Mouse (Mus musculus): ENCODE data around the gene Nsf.
"Not testable (repeated sequence)": the region's sequence is repeated elsewhere in the genome, so short reads cannot be mapped to it uniquely, and the experiment has no call there.

Gene Nsf

DNA sequence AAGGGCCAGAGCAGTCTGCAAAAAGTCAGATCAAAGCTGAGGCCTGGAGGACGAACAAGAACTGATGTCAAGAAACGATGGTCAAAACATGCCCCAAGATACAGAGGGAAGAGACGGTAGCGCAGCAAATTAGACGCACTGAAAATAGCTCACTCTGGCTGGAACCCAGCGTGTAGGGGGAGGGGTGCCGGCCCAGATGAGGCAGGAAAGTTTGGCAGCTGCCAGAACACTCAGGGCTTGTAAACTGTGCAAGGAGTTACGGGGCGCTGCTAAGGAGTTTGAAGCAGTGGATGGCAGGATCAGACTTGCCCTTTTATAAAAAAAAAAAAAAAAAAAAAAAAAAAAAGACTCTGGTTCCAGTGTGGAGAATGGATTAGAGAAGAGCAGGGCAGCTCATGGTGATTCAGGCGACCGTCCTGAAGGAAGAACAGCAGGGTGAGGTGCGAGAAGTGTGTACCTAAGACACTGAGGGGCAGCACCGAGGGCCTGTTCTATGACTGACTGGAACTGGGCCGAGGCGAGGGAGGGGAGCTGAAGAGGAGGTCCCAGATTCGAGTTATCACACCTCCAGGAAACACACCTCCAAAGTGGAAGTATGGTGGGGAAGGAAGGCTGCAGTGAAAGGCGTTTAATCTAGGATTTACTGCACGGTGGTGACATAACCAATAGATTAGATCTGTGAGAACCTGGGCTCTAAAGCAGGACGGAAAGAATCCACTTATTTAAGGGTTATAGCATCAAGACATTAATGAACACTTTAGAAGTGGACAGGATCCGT is 52.9 kb downstream of the Nsf start:
- in situ Hi-C loops (cut with MboI, MseI), result loop anchor here in 1 of 2 experiments (25.0 kb wide), 1 partner anchor 139 kb away; the partner anchor contains the start of gene Wnt3

DNA sequence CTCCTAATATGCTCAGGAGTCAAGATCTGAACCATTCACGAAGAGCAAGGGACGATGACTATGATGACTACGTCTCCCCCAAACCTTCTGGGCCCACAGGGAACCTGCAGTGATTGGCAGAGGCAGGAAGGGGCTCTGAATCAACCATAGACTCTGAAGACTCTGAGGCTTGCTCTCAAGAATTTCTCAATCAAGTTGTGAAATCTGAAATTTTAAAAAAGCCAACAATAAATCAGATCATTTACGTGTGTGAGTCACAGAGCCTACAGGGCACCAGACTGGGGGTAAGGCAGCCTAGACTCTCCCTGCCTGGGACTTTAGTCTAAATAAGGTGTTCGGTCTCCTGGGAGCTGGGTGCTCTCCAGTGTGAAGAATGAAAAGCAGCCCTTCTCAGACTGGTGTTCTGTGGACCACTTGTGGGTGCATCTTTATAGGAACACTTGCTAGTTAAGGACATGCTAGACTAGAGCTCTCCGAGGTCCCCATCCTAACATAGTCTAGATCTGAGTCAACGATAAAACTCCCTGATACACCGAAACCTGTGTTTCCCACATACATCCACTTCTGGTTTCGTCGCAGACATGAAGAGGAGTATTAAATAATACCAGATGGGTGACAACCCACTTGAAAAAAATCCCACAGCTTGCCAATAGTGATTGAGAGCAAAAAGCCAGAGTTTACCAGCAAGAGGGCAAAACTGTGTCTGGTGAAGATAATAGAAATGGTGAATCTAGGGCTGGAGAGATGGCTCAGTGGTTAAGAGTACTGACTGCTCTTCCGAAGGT is 56.7 kb downstream of the Nsf start:
- in situ Hi-C loops (cut with MboI, MseI), result no loop called here

DNA sequence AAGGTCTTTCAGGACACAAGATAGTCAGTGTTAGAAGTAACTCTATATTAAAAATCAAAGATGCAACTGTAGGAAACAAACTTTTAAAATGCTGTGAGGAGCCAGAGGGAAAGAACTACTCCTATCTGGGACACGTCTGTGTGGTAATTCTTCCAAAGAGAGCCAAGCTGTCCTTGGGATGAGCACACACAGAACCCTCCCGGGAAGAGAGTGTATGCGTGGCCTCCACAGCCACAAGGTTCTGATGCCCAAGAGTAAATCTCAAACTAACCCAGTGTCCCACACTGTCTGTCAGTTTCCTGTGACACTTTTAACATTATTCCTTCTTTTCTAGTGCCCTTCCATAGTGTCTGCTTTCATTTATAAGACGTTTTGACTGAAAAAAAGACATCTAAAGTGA is 57.8 kb downstream of the Nsf start:
- in situ Hi-C loops (cut with MboI, MseI), result no loop called here

DNA sequence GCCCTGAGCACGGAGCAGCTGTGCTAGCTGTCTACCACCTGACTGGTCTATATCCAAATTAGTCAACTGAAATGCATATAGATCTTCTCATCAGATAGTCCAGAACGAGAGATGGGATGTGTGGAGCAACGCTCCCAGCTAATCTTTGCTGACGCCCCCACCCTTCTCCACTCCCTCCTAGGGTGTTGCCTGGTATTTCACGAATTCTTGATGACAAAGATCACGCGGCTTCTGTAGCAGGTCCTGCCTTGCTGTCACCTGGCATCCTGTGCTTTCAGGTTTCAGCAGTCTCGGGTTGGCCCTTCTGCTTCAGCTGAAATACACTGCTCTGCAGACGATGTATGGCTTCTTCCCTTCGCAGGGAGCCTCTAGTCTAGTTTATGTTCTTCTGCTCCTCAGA is 61.0 kb downstream of the Nsf start:
- in situ Hi-C loops (cut with MboI, MseI), result no loop called here

DNA sequence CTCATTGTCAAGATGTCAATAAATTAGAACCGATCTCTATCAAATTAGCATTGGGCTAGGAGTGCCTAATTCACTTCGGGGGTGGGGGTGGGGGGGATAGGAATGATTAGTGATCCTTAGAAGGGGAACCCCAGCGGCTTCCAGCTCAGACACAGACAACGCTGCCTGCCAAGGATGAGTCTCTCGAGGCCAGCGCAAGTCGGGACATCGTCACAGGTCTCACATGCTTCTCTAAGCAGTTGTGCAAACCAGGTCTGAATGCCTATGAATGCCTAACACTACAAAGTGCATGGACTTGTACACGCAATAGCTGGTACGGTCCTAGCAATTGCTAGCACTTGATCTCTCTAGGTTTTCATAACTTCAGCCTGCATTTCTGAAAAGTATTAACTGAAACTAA is 62.1 kb downstream of the Nsf start:
- in situ Hi-C loops (cut with MboI, MseI), result no loop called here

DNA sequence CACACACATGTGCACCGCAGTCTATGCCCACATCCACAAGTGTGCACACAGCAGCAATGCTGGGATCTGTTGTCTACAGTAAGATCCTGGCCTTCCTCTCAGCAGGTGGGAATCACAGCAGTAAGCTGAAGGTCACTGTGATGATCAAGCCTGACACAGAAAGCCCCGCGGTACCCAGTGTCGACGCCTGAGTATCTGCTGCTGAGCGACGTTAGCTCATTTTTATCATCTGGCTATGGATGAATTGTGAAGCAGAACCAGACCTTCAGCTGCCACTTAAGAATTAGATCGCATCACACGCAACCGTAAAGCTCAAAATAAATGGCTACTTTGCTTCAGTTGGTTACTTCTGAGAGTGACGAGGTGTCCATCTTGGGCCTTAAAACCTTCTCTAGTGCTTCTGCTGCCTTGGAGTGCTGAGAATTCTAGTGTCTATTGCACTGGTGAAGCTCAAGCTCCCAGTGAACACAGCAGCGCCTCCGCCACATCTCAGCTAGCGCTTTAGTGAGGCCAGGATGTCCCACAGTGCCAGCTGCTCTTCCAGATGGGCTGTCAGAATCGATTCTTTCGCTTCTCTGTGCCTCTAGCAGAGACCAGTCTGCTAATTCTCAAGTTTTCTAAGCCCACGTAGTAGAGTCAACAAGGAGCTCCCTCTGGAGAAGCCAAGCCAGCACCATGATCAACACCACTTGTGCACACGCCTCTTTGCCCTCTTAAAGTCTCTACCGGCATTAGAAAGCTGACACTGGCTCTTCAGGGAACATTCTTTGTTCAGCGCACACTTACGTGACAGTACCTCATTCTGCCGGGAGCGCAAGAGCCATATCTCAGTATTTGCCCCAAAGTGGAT is 63.3 kb downstream of the Nsf start:
- in situ Hi-C loops (cut with MboI, MseI), result no loop called here

DNA sequence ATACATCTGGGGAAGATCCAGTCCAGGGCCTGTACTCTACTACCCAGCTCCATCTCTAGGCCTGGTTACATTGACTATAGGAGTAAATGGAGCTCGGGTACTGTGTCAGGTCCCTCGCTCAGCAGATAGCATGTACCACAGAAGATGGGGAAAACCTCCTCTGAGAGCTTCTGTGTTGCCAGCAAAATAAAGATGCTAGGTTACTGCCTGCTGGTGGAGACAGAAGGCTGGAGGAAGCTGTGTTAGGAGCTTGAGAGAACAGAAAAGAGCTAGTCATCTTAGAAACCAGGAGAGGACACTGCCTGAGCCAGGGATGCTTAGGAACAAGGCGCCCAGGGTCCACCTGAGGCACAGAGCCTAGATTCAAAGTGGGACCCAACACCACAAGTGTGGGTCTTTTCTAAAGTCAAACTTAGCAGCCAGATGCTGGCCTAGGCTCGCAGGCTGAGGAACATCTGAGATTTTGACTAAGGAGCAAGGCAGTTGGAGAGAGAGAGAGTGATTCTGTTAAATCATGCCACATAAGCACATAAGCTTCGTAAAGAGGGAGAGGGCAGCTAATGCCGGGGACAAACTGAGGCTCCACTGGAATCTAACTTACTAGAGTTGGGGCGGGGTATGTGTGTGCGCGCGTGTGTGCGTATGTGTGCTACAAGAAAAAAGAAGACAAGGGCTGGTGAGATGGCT is 66.0 kb downstream of the Nsf start:
- in situ Hi-C loops (cut with MboI, MseI), result no loop called here

DNA sequence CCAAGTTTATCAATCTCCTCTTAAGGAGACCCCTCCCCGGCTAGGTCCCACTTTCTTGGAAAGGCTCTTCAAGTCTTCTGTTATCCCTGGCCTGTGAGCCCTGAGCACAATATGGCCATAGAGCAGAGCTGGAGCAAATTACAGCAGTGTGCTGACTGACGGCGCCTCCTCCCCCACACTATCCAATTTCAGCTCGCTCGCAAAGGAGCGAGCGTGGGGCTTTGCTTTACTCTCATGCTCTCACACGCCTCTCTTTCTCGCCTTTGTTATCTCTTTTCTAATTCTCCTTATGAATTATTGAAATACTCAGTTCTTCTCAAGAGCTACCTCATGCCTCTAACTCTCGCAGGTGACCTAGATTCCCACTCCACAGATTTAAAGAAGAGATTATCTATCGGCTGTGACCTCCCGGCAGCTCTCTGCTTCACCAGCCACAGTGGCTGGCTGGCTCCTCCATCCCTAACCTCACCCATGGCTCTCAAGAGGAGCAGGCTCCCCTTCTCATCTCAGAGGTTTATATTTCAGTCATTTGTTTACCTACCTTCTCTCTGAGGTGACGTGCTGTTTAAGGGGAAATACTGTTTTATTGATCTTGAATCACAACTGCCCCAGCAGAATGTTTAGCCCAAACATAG is 69.0 kb downstream of the Nsf start:
- in situ Hi-C loops (cut with MboI, MseI), result no loop called here

DNA sequence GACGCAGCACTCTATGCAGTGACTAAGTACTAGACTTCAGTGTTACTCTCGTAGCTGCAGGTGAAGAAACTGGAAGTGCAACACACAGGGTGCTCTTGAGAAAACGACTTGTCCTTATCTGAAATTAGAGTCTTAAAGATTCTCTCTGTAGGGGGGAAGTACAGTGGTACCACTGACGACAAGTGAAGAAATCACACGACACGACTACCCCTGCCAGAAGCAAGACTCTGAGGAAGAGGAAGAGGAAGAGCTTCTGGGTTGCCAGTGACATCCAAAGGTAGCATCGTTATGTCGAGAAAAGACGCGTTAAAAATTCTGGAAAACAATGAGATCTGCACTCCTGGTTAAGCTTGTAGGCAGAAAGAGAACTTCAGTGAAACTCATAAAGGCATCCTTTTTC is 70.1 kb downstream of the Nsf start:
- in situ Hi-C loops (cut with MboI, MseI), result no loop called here

DNA sequence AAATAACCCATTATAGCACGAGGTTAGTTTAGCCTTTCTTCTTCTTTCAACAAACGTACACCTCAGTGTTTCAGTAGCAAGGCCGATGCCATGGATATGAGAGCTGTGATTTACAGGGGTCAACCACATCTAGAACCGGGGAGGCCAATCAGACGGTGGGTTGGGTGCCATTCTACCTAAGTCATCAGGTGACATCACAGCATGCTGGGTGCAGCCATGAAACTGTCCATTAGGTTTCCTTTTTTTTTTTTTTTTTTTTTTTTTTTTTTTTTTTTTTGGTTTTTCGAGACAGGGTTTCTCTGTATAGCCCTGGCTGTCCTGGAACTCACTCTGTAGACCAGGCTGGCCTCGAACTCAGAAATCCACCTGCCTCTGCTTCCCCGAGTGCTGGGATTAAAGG is 74.4 kb downstream of the Nsf start:
- in situ Hi-C loops (cut with MboI, MseI), result not testable (repeated sequence)

DNA sequence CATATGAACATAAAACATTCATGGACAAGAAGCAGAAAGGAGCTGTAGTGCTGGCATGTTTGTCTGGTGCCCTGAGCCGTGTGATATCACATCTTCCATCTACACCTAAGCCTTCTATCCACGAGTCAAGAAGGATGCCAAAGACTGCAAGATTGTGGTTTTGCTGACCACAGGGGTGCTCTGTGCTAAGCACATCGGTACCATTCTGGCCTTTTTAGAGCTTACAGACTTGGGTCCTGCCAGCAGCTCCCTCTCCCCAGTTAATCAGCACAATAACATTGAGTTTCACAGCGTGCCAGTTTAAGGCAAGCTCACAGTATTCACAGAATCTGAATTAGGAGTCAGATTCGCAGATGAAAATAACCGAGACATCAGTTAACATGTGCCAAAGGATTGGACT is 75.4 kb downstream of the Nsf start:
- in situ Hi-C loops (cut with MboI, MseI), result no loop called here

DNA sequence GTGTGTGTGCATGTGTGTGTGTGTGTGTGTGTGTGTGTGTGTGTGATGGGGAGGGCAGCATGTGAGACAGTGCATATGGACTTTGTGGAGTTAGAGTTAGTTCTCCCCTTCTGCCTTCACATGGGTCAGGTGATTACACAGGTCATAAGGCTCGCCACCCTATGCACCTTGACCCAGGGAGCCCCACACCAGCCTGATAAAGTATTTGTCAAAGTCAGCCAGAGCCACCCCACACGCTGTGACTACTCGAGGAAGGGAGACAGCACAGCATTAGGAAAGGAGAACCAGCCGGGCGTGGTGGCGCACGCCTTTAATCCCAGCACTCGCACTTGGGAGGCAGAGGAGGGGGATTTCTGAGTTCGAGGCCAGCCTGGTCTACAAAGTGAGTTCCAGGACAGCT is 83.5 kb downstream of the Nsf start:
- in situ Hi-C loops (cut with MboI, MseI), result no loop called here

DNA sequence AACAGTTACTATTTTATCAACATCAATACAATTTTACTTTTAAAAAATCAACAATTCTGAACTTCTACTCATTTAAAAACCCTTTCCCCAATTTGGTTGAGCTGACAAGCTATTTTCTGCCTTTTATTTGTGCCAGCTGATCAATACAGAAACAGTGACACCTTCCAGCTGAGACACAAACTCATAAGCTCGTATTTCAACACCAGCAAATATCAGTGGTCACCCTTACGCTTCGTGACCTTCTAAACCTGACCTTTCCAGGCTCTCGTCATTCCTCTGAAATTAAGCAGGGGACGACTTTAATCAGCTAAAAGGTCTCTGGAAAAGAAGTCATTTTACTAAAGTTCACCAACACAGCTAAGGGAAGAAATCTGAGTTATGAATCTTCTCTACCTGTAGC is 86.2 kb downstream of the Nsf start:
- in situ Hi-C loops (cut with MboI, MseI), result no loop called here

DNA sequence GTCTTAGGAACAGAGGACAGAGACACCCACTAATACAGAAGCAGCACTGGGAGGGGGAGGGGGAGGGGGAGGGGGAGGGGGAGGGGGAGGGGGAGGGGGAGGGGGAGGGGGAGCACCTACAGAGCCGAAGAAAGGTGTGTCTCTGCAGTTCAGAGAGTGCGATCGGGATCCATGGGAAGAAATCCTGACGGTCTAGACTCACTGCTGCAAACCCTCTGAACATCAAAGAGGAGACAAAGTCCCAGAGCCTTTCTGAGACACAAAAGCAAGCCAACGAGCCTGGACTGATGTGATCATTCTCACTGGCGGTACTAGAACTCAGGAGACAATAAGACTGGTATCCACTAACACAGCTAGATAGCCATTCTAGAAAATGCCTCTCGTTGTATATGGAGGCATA is 88.5 kb downstream of the Nsf start:
- in situ Hi-C loops (cut with MboI, MseI), result no loop called here

DNA sequence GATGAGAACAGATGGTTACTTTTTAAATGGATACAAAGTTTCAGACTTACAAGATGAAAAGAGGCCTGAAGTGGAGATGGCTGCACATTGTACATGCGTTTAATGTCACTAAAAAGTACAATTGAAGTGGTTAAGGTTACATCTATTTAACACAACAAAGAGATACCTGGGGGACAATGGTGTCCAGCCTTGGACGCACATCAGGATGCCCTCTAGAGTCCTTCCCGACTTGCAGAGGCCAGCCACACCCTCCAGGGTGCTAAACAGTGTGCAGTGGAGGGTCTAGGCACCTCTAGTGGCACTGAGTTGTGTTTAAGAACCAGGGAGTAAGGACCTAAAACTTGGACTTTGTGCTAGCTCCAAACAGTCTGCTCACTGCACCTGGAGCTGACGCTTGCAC is 89.4 kb downstream of the Nsf start:
- in situ Hi-C loops (cut with MboI, MseI), result no loop called here

DNA sequence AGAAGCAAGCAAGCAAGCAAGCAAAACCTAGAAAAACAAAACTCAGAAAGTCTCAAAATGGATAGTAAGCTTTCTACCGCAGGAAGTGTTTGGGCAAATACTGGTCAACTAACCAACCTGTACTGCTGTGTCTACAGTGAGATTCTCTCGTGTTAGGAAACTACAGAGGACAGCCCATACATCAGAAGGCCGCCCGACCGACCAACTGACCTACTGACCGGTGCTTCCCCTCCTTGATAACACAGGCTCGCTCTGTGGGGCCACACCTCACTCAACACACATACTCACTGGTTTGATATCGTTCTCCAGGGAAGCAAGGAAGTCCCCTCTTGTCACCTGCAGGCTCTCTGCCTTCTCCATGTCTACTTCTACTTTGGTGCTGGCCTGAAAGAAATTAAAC is 90.9 kb downstream of the Nsf start:
- in situ Hi-C loops (cut with MboI, MseI), result no loop called here

DNA sequence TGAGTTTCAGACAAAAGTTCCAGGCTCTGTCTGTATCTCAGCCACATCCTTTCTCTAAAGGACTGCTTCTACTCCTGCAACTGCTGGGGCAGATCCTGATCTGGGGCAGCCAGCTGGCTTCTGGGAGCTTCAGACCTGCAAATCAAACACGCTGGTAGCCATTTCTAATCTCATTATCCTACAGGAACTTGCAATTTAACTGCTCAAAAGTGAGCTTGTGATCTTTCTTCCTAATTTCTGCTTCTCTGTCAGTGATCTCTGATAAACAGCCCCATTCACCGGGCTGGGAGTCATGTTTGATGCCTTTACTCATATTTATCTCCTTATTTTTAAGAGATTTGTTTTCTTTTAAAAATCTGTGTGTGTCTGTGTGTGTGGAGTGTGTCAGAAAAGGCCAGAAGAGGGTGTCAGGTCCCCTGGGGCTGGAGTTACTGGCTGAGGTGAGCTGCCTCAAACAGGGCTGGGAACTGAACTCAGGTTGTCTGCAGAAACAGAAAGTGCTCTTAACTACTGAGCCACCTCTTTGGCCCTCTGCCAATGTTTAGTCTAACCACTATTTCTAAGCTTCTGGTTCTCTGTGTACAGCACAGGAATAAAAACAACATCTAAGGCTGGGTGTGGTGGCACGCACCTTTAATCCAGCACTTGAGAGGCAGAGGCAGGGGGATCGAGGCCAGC is 93.8 kb downstream of the Nsf start:
- in situ Hi-C loops (cut with MboI, MseI), result no loop called here

DNA sequence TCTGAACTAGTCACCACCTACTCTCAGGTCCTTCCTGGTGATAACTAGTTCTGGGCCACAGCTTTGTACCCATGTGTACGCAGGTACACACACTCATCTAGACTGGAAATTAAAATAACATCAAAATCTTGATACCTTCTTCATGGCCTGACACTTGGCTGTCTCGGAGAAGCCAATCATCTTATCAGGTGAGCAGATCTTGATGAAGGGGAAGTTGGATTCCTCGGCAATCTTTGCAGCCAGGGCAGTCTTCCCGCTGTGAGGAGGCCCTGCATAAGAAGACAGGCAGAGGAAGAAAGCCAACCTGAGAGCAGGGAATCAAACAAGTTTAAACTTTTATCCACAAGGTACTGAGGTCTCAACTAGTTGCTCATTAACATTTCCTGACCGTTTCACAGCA is 95.1 kb downstream of the Nsf start:
- in situ Hi-C loops (cut with MboI, MseI), result no loop called here

DNA sequence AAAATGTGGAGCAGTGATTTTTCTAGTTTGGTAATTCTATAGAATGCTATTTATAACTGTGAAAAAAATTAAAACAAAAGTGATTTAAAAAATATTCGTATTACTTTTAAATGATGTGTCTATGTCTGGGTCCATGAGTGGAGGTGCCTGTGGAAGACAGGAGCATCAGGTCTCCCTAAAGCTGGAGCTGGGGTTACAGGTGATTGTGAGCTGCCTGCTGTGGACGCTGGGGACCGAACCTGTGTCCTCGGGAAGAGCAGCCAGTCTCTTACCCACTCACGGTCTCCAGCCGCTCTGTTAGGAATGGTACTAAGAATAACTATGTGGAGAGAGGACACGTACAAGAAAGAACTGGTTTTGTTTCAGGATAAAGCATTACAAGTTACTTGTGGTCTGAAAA is 97.2 kb downstream of the Nsf start:
- in situ Hi-C loops (cut with MboI, MseI), result no loop called here

DNA sequence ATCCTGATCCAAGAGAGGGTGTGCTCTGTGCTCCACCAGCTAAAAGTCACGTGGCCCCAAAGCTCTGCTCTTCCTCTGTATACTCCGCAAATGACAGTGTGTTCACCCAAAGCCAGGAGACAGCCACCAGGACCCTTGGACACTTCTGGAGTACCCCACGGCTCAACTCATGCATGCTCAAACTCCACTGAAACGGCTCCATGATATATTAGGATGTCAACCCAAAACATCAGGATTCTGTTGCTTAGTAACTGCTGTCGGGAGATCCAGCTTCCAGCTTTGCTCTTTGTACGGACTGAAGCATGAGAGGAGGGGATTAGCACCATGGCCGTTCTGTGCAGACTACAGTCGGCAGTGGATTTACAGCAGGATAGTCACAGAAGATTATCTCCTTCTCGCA is 99.6 kb downstream of the Nsf start:
- in situ Hi-C loops (cut with MboI, MseI), result no loop called here

All from T-helper 17 cell (primary cell).